Mouse (Mus musculus): ENCODE measurements around the gene Tulp1.
"Not testable (repeated sequence)": the region's sequence is repeated elsewhere in the genome, so short reads cannot be mapped to it uniquely, and the experiment has no call there.

Gene Tulp1

GRCm38 (mm10) chr17:28335267-28335666 lies 29.8 kb downstream of the Tulp1 start:
- no peak for DNase-seq

GRCm38 (mm10) chr17:28332915-28333546 lies 32.0 kb downstream of the Tulp1 start:
- DNase-seq, result peak; percentile 32

- peak; percentile 22 for DNase-seq
These were observed 32.7 kb downstream of the Tulp1 start for GRCm38 (mm10) chr17:28332113-28332914.

GRCm38 (mm10) chr17:28331241-28332112 lies 33.5 kb downstream of the Tulp1 start:
- DNase-seq, result no peak

GRCm38 (mm10) chr17:28330590-28330989 lies 34.4 kb downstream of the Tulp1 start:
- not testable (repeated sequence) for DNase-seq

- DNase-seq, result no peak
These were observed 34.8 kb downstream of the Tulp1 start for GRCm38 (mm10) chr17:28330232-28330546.

GRCm38 (mm10) chr17:28329503-28330231 lies 35.4 kb downstream of the Tulp1 start:
- peak; percentile 22 for DNase-seq

- DNase-seq, result no peak
These were observed 36.1 kb downstream of the Tulp1 start for GRCm38 (mm10) chr17:28328946-28329345.

- DNase-seq, result peak; percentile 95
These were observed 36.6 kb downstream of the Tulp1 start, which contains the start of gene Rpl10a for GRCm38 (mm10) chr17:28328366-28328928. Rpl10a (plus strand) TSS chr17:28328471.

GRCm38 (mm10) chr17:28327673-28328325 lies 37.2 kb downstream of the Tulp1 start:
- DNase-seq, result no peak

GRCm38 (mm10) chr17:28326951-28327350 lies 38.1 kb downstream of the Tulp1 start:
- peak; percentile 25 for DNase-seq

GRCm38 (mm10) chr17:28325751-28326150 lies 39.3 kb downstream of the Tulp1 start:
- peak; percentile 23 for DNase-seq

GRCm38 (mm10) chr17:28324416-28324815 lies 40.6 kb downstream of the Tulp1 start:
- DNase-seq, result not testable (repeated sequence)

- no peak for DNase-seq
These were observed 41.2 kb downstream of the Tulp1 start for GRCm38 (mm10) chr17:28323786-28324185.

- no peak for DNase-seq
These were observed 43.3 kb downstream of the Tulp1 start for GRCm38 (mm10) chr17:28321700-28322099.

GRCm38 (mm10) chr17:28317725-28318124 lies 47.3 kb downstream of the Tulp1 start:
- DNase-seq, result no peak

GRCm38 (mm10) chr17:28317091-28317490 lies 47.9 kb downstream of the Tulp1 start:
- peak; percentile 24 for DNase-seq

- DNase-seq, result no peak
These were observed 48.5 kb downstream of the Tulp1 start for GRCm38 (mm10) chr17:28316476-28316875.

GRCm38 (mm10) chr17:28315611-28316160 lies 49.3 kb downstream of the Tulp1 start:
- DNase-seq, result peak; percentile 34

GRCm38 (mm10) chr17:28313880-28314225 lies 51.2 kb downstream of the Tulp1 start:
- peak; percentile 48 for DNase-seq

- DNase-seq, result peak; percentile 96
These were observed 51.7 kb downstream of the Tulp1 start, which contains the start of gene Fance for GRCm38 (mm10) chr17:28313212-28313879. Fance (plus strand) TSS chr17:28313519.

Measured in cerebellum, adult 11-12 months (tissue).